8 mouse cellular contexts compared by ENCODE assay signal in genomic region chr19:32387403-32388190, GRCm38 (mm10). TPM values are rescaled to one million over a fixed set of nuclear protein-coding genes. Genes with fewer than 3 reads are reported as not detected.
DNase-seq lines count a peak whose midpoint lies in the region; ATAC-seq and TF ChIP-seq lines count a peak whose summit lies in the region.

No protein-coding gene starts in this region.

- DNase-seq in thymus, adult 2 months, result peak; percentile 24
- DNase-seq in thymus, postnatal 25 days, result no peak
- peak; percentile 73 to 76 for DNase-seq in cerebellum, postnatal 36 days
- DNase-seq in gastrocnemius, postnatal 4 days (ENCODE audit: low spot score in 2 of 2), result peak; percentile 32 to 72
- peak; percentile 64 for DNase-seq in intestine, embryonic 14.5 days (ENCODE audit: low spot score)
- DNase-seq in limb, embryonic 10.5 days (ENCODE audit: low spot score), result peak; percentile 57
- peak; percentile 45 to 52 for DNase-seq in spleen, postnatal 10 days (ENCODE audit: low spot score in 2 of 2)

- peak overlapping the region; percentile 95 for H3K4me2 ChIP-seq in intestine, embryonic 14.5 days (ENCODE audit: low read length)
- H3K4me2 ChIP-seq in midbrain, embryonic 13.5 days (replicated peaks), result peak overlapping the region; percentile 86

- H3K27me3 ChIP-seq in thymus, adult 2 months (ENCODE audit: control insufficient read depth, insufficient read depth, low read length), result no peaks in the 10 kb centered on the region; the same call in 1 of the 2 replicates
- H3K27me3 ChIP-seq in intestine, embryonic 14.5 days (replicated peaks; ENCODE audit: control insufficient read depth, insufficient read depth, low read length), result no peaks in the 10 kb centered on the region
- peaks cover 10% of the 10 kb centered on the region for H3K27me3 ChIP-seq in limb, embryonic 10.5 days (ENCODE audit: low read depth, poor library complexity, severe bottlenecking)
- H3K27me3 ChIP-seq in midbrain, embryonic 13.5 days, result 0 out of 2 replicates have a peak, but pooled peaks cover 6% of the 10 kb centered on the region

- H3K27ac ChIP-seq in thymus, adult 2 months (ENCODE audit: control insufficient read depth, insufficient read depth, low read length), result no peak overlapping the region
- H3K27ac ChIP-seq in intestine, embryonic 14.5 days (ENCODE audit: low read depth), result peak overlapping the region; percentile 89
- H3K27ac ChIP-seq in limb, embryonic 10.5 days, result peak overlapping the region; percentile 95
- H3K27ac ChIP-seq in midbrain, embryonic 13.5 days, result peak overlapping the region; percentile 97

- no peak for TF ChIP-seq POLR2A in thymus, adult 2 months (IDR thresholded peaks at IDR 0.05; ENCODE audit: control insufficient read depth, extremely low read depth, insufficient read depth, low read length, poor library complexity)

- H3K4me3 ChIP-seq in thymus, adult 2 months (ENCODE audit: control insufficient read depth, insufficient read depth, low read length), result peak overlapping the region; percentile 65
- H3K4me3 ChIP-seq in intestine, embryonic 14.5 days (ENCODE audit: low read depth, low read length), result peak overlapping the region; percentile 77
- peak overlapping the region; percentile 85 for H3K4me3 ChIP-seq in limb, embryonic 10.5 days
- peak overlapping the region; percentile 83 for H3K4me3 ChIP-seq in midbrain, embryonic 13.5 days (replicated peaks)

- peaks cover 6% of the 10 kb centered on the region for H3K4me1 ChIP-seq in thymus, adult 2 months (replicated peaks; ENCODE audit: control insufficient read depth, insufficient read depth, low read length)
- H3K4me1 ChIP-seq in intestine, embryonic 14.5 days (replicated peaks; ENCODE audit: control insufficient read depth, insufficient read depth, low read length), result peaks cover 11% of the 10 kb centered on the region; the same call in 1 of the 2 replicates
- peaks cover 31% of the 10 kb centered on the region for H3K4me1 ChIP-seq in limb, embryonic 10.5 days
- H3K4me1 ChIP-seq in midbrain, embryonic 13.5 days (replicated peaks), result peaks cover 24% of the 10 kb centered on the region

- no peaks in the 10 kb centered on the region for H3K36me3 ChIP-seq in thymus, adult 2 months (ENCODE audit: control insufficient read depth, insufficient read depth, low read length)
- H3K36me3 ChIP-seq in intestine, embryonic 14.5 days (ENCODE audit: control insufficient read depth, insufficient read depth, low read length), result no peaks in the 10 kb centered on the region; the same call in 1 of the 2 replicates
- H3K36me3 ChIP-seq in limb, embryonic 10.5 days, result peaks cover 6% of the 10 kb centered on the region
- no peaks in the 10 kb centered on the region for H3K36me3 ChIP-seq in midbrain, embryonic 13.5 days

- no peaks in the 10 kb centered on the region for H3K9me3 ChIP-seq in intestine, embryonic 14.5 days (ENCODE audit: control insufficient read depth, low read length)
- no peaks in the 10 kb centered on the region for H3K9me3 ChIP-seq in limb, embryonic 10.5 days (replicated peaks)
- H3K9me3 ChIP-seq in midbrain, embryonic 13.5 days, result no peaks in the 10 kb centered on the region

- ATAC-seq in intestine, embryonic 14.5 days (replicated peaks; ENCODE audit: low FRiP score, low TSS enrichment, low read depth), result peak; percentile 28
- ATAC-seq in midbrain, embryonic 13.5 days, result peak; percentile 44

- 1% methylated on average over 70 of the region's 74 CpGs for WGBS in thymus, adult 2 months
- under 1% methylated on average over 58 of the region's 74 CpGs for WGBS in intestine, embryonic 14.5 days
- WGBS in limb, embryonic 10.5 days, result under 1% methylated on average over 74 of the region's 74 CpGs
- WGBS in midbrain, embryonic 13.5 days, result under 1% methylated on average over 72 of the region's 74 CpGs

- TF ChIP-seq CTCF in thymus, adult 2 months (IDR thresholded peaks at IDR 0.05; ENCODE audit: borderline replicate concordance, control insufficient read depth, extremely low read depth, insufficient read depth, low read length, poor library complexity), result no peak

- H3K9ac ChIP-seq in intestine, embryonic 14.5 days (ENCODE audit: low read length), result peak overlapping the region; percentile 84
- peak overlapping the region; percentile 90 for H3K9ac ChIP-seq in midbrain, embryonic 13.5 days (replicated peaks)

RNA-seq across cellular contexts. Expression of gene Sgms1, which starts 1.9 kb away (rescaled TPM):
- 5.9 and 7.4 TPM in 2 replicates for polyA plus RNA-seq in thymus, adult 2 months (2012; rRNA removed)
- total RNA-seq in gastrocnemius, postnatal 4 days (2021), result 10 to 100 TPM; 62.4 to 73.1 TPM
- polyA plus RNA-seq in intestine, embryonic 14.5 days (2014; fragmentation: Nextera tagmentation; extraction: Ambion mirVana), result 37.5 and 38.2 TPM in 2 replicates
- polyA plus RNA-seq in limb, embryonic 10.5 days (2016; fragmentation: Nextera tagmentation; extraction: Ambion mirVana), result 14.3 and 15.7 TPM in 2 replicates
- polyA plus RNA-seq in midbrain, embryonic 13.5 days (2015; fragmentation: Nextera tagmentation; extraction: Ambion mirVana), result 11.1 and 12.7 TPM in 2 replicates
